Mouse (Mus musculus) heart, embryonic 15.5 days (tissue): ENCODE measurements around the gene Ppa1. TPM values are rescaled to one million over a fixed set of nuclear protein-coding genes. Genes with fewer than 3 reads are reported as not detected.

Experiments
- ATAC-seq: fragments of 200-750 bp; cut with Nextera tagmentation; replicated peaks from 2 replicates; pipeline ENCODE4 v1.8.0; 2017; ENCODE audit warnings: low read depth, moderate TSS enrichment; ENCODE audit not compliant: insufficient number of reproducible peaks, insufficient read depth, low FRiP score
- H3K27ac ChIP-seq: fragments of 300-500 bp; sonication (generic); 2 replicates; pipeline ENCODE4 v1.5.1; 2015; ENCODE audit warnings: mild to moderate bottlenecking, inconsistent platforms
- H3K27me3 ChIP-seq: fragments of 300-500 bp; sonication (generic); 2 replicates; pipeline ENCODE4 v1.6.1; 2015; ENCODE audit warnings: inconsistent platforms
- H3K36me3 ChIP-seq: fragments of 300-500 bp; sonication (generic); 2 replicates; pipeline ENCODE4 v1.6.1; 2015; ENCODE audit warnings: mild to moderate bottlenecking, inconsistent platforms
- H3K4me1 ChIP-seq: fragments of 300-500 bp; sonication (generic); replicated peaks from 2 replicates; pipeline ENCODE4 v1.6.1; 2015; ENCODE audit warnings: inconsistent platforms
- H3K4me2 ChIP-seq: fragments of 300-500 bp; sonication (generic); 2 replicates; pipeline ENCODE4 v1.6.1; 2015; ENCODE audit warnings: inconsistent platforms, mild to moderate bottlenecking, moderate library complexity
- H3K4me3 ChIP-seq: fragments of 300-500 bp; sonication (generic); 2 replicates; pipeline ENCODE4 v1.5.1; 2015; ENCODE audit warnings: mild to moderate bottlenecking, inconsistent platforms
- H3K9ac ChIP-seq: fragments of 300-500 bp; sonication (generic); 2 replicates; pipeline ENCODE4 v1.6.1; 2015; ENCODE audit warnings: mild to moderate bottlenecking, inconsistent platforms
- H3K9me3 ChIP-seq: fragments of 300-500 bp; sonication (generic); replicated peaks from 2 replicates; pipeline ENCODE4 v1.6.1; 2016; ENCODE audit warnings: inconsistent platforms
- WGBS: fragments of 180-500 bp; shearing (Covaris S2); methylation state at CpG from one replicate; pipeline ENCODE4 v1.1.7; 2015; ENCODE audit warnings: mixed read lengths; 5-methylcytosine and 5-hydroxymethylcytosine counted together
- polyA plus RNA-seq: library from polyadenylated mRNA; unstranded; fragments of >200 nt; fragmentation: Nextera tagmentation; extraction: Ambion mirVana; gene quantifications from 2 replicates; pipeline ENCODE4 v1.2.1, GENCODE M21; 2015

Gene Ppa1
- polyA plus RNA-seq, 1 experiment from 2014 or later: 84.9 TPM

DNA sequence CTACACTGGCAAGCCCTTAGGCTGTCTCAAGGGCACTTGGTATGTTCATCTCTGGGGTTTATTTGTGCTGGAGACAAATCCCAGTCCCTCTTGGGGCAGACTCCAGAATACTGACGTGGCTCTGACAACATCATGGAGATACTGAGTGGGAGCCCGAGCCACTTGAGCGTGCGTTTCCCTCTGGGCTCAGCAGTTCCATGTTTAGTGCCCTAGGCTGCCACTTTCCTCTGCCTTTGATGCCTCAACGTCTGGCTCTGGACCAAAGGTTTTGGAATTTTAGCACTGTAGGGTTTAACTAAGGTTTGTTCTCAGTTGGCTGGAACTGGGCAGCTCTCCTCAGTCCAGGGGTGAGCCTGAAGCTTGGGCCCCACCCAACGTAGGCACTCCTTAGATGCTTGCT lies 74.9 kb downstream of the Ppa1 start:
- H3K4me1 ChIP-seq: peaks cover 8% of the 10 kb centered on the region; the same call in 1 of the 2 replicates
- WGBS: 43% methylated on average over 6 of the region's 6 CpGs
- ATAC-seq: peak; percentile 20; the same call in 1 of the 2 replicates

More for the DNA sequence above, 74.9 kb downstream of the Ppa1 start:
- no peak overlapping the region for H3K4me2 ChIP-seq
- H3K4me3 ChIP-seq: no peak overlapping the region
- H3K9ac ChIP-seq: no peak overlapping the region
- H3K9me3 ChIP-seq: no peaks in the 10 kb centered on the region
- peaks cover 5% of the 10 kb centered on the region; the same call in 1 of the 2 replicates for H3K36me3 ChIP-seq
- H3K27ac ChIP-seq: peak overlapping the region; percentile 37; the same call in 1 of the 2 replicates
- no peaks in the 10 kb centered on the region for H3K27me3 ChIP-seq

Other genes starting within 250 kb of the Ppa1 start
- gene Nodal, start 230.6 kb upstream of the Ppa1 start, polyA plus RNA-seq: 0.09 TPM in 2 replicates
- 50.6 and 63.6 TPM in 2 replicates for gene Eif4ebp2, start 195.9 kb upstream of the Ppa1 start, polyA plus RNA-seq
- 10.4 and 12.9 TPM in 2 replicates for gene Lrrc20, start 172.8 kb upstream of the Ppa1 start, polyA plus RNA-seq
- gene Npffr1, start 53.1 kb upstream of the Ppa1 start, polyA plus RNA-seq: not detected in 2 replicates
- 145 and 178 TPM in 2 replicates for gene Sar1a, start 31.7 kb downstream of the Ppa1 start, polyA plus RNA-seq
- gene Tysnd1, start 47.0 kb downstream of the Ppa1 start, polyA plus RNA-seq: 21.5 and 30.5 TPM in 2 replicates
- gene Aifm2, start 66.7 kb downstream of the Ppa1 start, polyA plus RNA-seq: 22.0 and 25.7 TPM in 2 replicates
- gene H2afy2, start 135.6 kb downstream of the Ppa1 start, polyA plus RNA-seq: 42.8 and 57.8 TPM in 2 replicates